14 mouse cellular contexts compared by ENCODE assay signal in genomic region chr17:86254978-86255377, GRCm38 (mm10).
A peak's percentile ranks its signal among the peaks of the same experiment; 100 is the strongest.
DNase-seq lines count a peak whose midpoint lies in the region; ATAC-seq and TF ChIP-seq lines count a peak whose summit lies in the region.
"Had no signal": no experiment of that assay in that cellular context is flagged by ENCODE, and none has a peak within 500 bp of the region (broad histone marks: within the 10 kb centered on the region; RNA-seq: fewer than 3 reads in every experiment).

No protein-coding gene starts in this region.

- no peak for DNase-seq in lung, adult 2 months
- DNase-seq in lung, postnatal 14 days: no peak
- peak; percentile 22 for DNase-seq in MEL (ENCODE audit: low read depth, low spot score)
- DNase-seq in c-Kit-positive CD71-positive TER-119-positive erythroid progenitor cells, embryonic 14.5 days (ENCODE audit: low spot score): no peak
- DNase-seq: thymus, postnatal 14 days had no signal

- no peak overlapping the region for H3K4me3 ChIP-seq in intestine, postnatal 0 days (ENCODE audit: low read depth, low read length)
- H3K4me3 ChIP-seq in intestine, embryonic 16.5 days (ENCODE audit: low read length): no peak overlapping the region
- H3K4me3 ChIP-seq in lung, adult 2 months (replicated peaks; ENCODE audit: extremely low read depth, low read depth, low read length): no peak overlapping the region
- H3K4me3 ChIP-seq in MEL (ENCODE audit: control insufficient read depth in 1 of 2, insufficient read depth in 1 of 2, low read depth in 2 of 2, low read length in 2 of 2): no peak overlapping the region
- no peak overlapping the region for H3K4me3 ChIP-seq in cortical plate, adult 2 months (ENCODE audit: insufficient read depth, low read length)
- H3K4me3 ChIP-seq: embryonic facial prominence, embryonic 15.5 days; forebrain, embryonic 10.5 days; heart, embryonic 12.5 days; limb, embryonic 10.5 days; midbrain, embryonic 13.5 days; stomach, embryonic 15.5 days had no signal

- peak; percentile 48 for TF ChIP-seq RAD21 in MEL (IDR thresholded peaks at IDR 0.05; ENCODE audit: low read depth, low read length)

- peak; percentile 49 for TF ChIP-seq CTCF in intestine, postnatal 0 days (IDR thresholded peaks at IDR 0.05; ENCODE audit: low read depth)
- peak; percentile 21; the same call in 1 of the 2 replicates for TF ChIP-seq CTCF in lung, adult 2 months (IDR thresholded peaks at IDR 0.05; ENCODE audit: insufficient read depth, low read length)
- TF ChIP-seq CTCF in MEL (IDR thresholded peaks at IDR 0.05 in 2 of 3, conservative IDR thresholded peaks at IDR 0.05 in 1 of 3; ENCODE audit: control insufficient read depth in 1 of 3, insufficient read depth in 1 of 3, low read depth in 2 of 3, low read length in 3 of 3, poor library complexity in 1 of 3, severe bottlenecking in 1 of 3): peak; percentile 38 to 59 (median 51)
- TF ChIP-seq CTCF in cortical plate, adult 2 months (IDR thresholded peaks at IDR 0.05; ENCODE audit: extremely low read depth, insufficient read depth, low read length): peak; percentile 20; the same call in 1 of the 2 replicates

- no peaks in the 10 kb centered on the region for H3K36me3 ChIP-seq in intestine, postnatal 0 days (ENCODE audit: control insufficient read depth, insufficient read depth)
- H3K36me3 ChIP-seq in intestine, embryonic 16.5 days (ENCODE audit: control insufficient read depth, insufficient read depth, low read length): no peaks in the 10 kb centered on the region
- H3K36me3 ChIP-seq in MEL (ENCODE audit: control insufficient read depth in 1 of 2, insufficient read depth in 2 of 2, low read length in 2 of 2): no peaks in the 10 kb centered on the region
- H3K36me3 ChIP-seq: embryonic facial prominence, embryonic 15.5 days; midbrain, embryonic 13.5 days; stomach, embryonic 15.5 days had no signal

- no peaks in the 10 kb centered on the region for H3K9me3 ChIP-seq in intestine, postnatal 0 days (ENCODE audit: control insufficient read depth)
- 0 out of 2 replicates have a peak, but pooled peaks cover 5% of the 10 kb centered on the region for H3K9me3 ChIP-seq in intestine, embryonic 16.5 days (ENCODE audit: control insufficient read depth, low read length)
- no peaks in the 10 kb centered on the region for H3K9me3 ChIP-seq in MEL (replicated peaks; ENCODE audit: insufficient read depth, low read length)
- H3K9me3 ChIP-seq: embryonic facial prominence, embryonic 15.5 days; limb, embryonic 10.5 days; stomach, embryonic 15.5 days had no signal

- H3K27me3 ChIP-seq in intestine, postnatal 0 days (replicated peaks; ENCODE audit: control insufficient read depth, insufficient read depth, low read length): no peaks in the 10 kb centered on the region
- no peaks in the 10 kb centered on the region for H3K27me3 ChIP-seq in intestine, embryonic 16.5 days (replicated peaks; ENCODE audit: control insufficient read depth, insufficient read depth, low read length)
- H3K27me3 ChIP-seq in MEL (ENCODE audit: control insufficient read depth in 1 of 2, insufficient read depth in 2 of 2, low read length in 2 of 2): no peaks in the 10 kb centered on the region
- H3K27me3 ChIP-seq: embryonic facial prominence, embryonic 15.5 days; heart, embryonic 12.5 days; midbrain, embryonic 13.5 days; stomach, embryonic 15.5 days had no signal

- H3K27ac ChIP-seq in intestine, postnatal 0 days (ENCODE audit: low read depth, low read length): no peak overlapping the region
- H3K27ac ChIP-seq in intestine, embryonic 16.5 days (ENCODE audit: low read length): no peak overlapping the region
- no peak overlapping the region for H3K27ac ChIP-seq in MEL (ENCODE audit: control insufficient read depth, low read depth, low read length)
- no peak overlapping the region for H3K27ac ChIP-seq in cortical plate, adult 2 months (ENCODE audit: insufficient read depth, low read length)
- H3K27ac ChIP-seq: forebrain, embryonic 10.5 days; limb, embryonic 10.5 days; midbrain, embryonic 13.5 days had no signal

- H3K4me1 ChIP-seq in intestine, postnatal 0 days (replicated peaks; ENCODE audit: control insufficient read depth, insufficient read depth, low read length): no peaks in the 10 kb centered on the region
- no peaks in the 10 kb centered on the region for H3K4me1 ChIP-seq in intestine, embryonic 16.5 days (ENCODE audit: control insufficient read depth, insufficient read depth, low read length)
- H3K4me1 ChIP-seq in lung, adult 2 months (ENCODE audit: control insufficient read depth, insufficient read depth, low read length): peaks cover 6% of the 10 kb centered on the region
- no peaks in the 10 kb centered on the region for H3K4me1 ChIP-seq in MEL (ENCODE audit: control insufficient read depth in 1 of 2, insufficient read depth in 2 of 2, low read length in 2 of 2)
- H3K4me1 ChIP-seq in cortical plate, adult 2 months (ENCODE audit: control insufficient read depth, insufficient read depth, low read length): peaks cover 5% of the 10 kb centered on the region; the same call in 1 of the 2 replicates
- H3K4me1 ChIP-seq: forebrain, embryonic 10.5 days; stomach, embryonic 15.5 days had no signal

- H3K79me2 ChIP-seq in MEL (ENCODE audit: control insufficient read depth, insufficient read depth, low read length, poor library complexity): no peaks in the 10 kb centered on the region

- no peak for ATAC-seq in intestine, postnatal 0 days
- ATAC-seq in intestine, embryonic 16.5 days: no peak

- H3K4me2 ChIP-seq in intestine, postnatal 0 days (replicated peaks; ENCODE audit: low read depth): no peak overlapping the region
- no peak overlapping the region for H3K4me2 ChIP-seq in intestine, embryonic 16.5 days (ENCODE audit: low read depth, low read length)
- H3K4me2 ChIP-seq: heart, embryonic 12.5 days; midbrain, embryonic 13.5 days; stomach, embryonic 15.5 days had no signal

- no peak overlapping the region for H3K9ac ChIP-seq in intestine, postnatal 0 days (ENCODE audit: low read depth, low read length)
- no peak overlapping the region for H3K9ac ChIP-seq in intestine, embryonic 16.5 days (ENCODE audit: low read depth, low read length)
- no peak overlapping the region for H3K9ac ChIP-seq in MEL (ENCODE audit: control insufficient read depth, low read depth, low read length, poor library complexity, severe bottlenecking)
- H3K9ac ChIP-seq: embryonic facial prominence, embryonic 15.5 days; heart, embryonic 12.5 days; midbrain, embryonic 13.5 days; stomach, embryonic 15.5 days had no signal

- 97% methylated on average over 6 of the region's 6 CpGs for WGBS in intestine, postnatal 0 days
- 96% methylated on average over 6 of the region's 6 CpGs for WGBS in intestine, embryonic 16.5 days
- WGBS in lung, adult 2 months: 95% methylated on average over 6 of the region's 6 CpGs

- no peak for TF ChIP-seq POLR2A in lung, adult 2 months (IDR thresholded peaks at IDR 0.05; ENCODE audit: borderline replicate concordance, extremely low read depth, low read depth, low read length)
- no peak for TF ChIP-seq POLR2A in MEL (IDR thresholded peaks at IDR 0.05; ENCODE audit: control insufficient read depth in 1 of 2, insufficient read depth in 1 of 2, low read depth in 1 of 2, low read length in 2 of 2, poor library complexity in 1 of 2)
- no peak for TF ChIP-seq POLR2A in cortical plate, adult 2 months (IDR thresholded peaks at IDR 0.05; ENCODE audit: extremely low read depth, insufficient read depth, low read length)

- TF ChIP-seq EP300 in MEL (IDR thresholded peaks at IDR 0.05; ENCODE audit: low read depth in 1 of 2, low read length in 2 of 2): no peak

TF ChIP-seq in MEL, 35 proteins besides CTCF, POLR2A, EP300 and RAD21:
- TF ChIP-seq ZC3H11A (IDR thresholded peaks at IDR 0.05; ENCODE audit: low read depth, low read length): peak; percentile 38
- no peak for TF ChIP-seq CHD2 (IDR thresholded peaks at IDR 0.05; ENCODE audit: low read length)
- peak; percentile 52; the same call in 1 of the 2 replicates for TF ChIP-seq SMC3 (IDR thresholded peaks at IDR 0.05; ENCODE audit: low read depth, low read length)
